Mouse (Mus musculus) CH12F3 (cell line): ENCODE data around the gene Atp5d.

Experiments
- in situ Hi-C: fragments of 300-500 bp; cut with MboI; formaldehyde crosslinking; loops from 2 replicates; pipeline ENCODE4 v1.14.3; 2020; ENCODE audit warnings: low sequenced_read_pairs

Atp5d gene

DNA sequence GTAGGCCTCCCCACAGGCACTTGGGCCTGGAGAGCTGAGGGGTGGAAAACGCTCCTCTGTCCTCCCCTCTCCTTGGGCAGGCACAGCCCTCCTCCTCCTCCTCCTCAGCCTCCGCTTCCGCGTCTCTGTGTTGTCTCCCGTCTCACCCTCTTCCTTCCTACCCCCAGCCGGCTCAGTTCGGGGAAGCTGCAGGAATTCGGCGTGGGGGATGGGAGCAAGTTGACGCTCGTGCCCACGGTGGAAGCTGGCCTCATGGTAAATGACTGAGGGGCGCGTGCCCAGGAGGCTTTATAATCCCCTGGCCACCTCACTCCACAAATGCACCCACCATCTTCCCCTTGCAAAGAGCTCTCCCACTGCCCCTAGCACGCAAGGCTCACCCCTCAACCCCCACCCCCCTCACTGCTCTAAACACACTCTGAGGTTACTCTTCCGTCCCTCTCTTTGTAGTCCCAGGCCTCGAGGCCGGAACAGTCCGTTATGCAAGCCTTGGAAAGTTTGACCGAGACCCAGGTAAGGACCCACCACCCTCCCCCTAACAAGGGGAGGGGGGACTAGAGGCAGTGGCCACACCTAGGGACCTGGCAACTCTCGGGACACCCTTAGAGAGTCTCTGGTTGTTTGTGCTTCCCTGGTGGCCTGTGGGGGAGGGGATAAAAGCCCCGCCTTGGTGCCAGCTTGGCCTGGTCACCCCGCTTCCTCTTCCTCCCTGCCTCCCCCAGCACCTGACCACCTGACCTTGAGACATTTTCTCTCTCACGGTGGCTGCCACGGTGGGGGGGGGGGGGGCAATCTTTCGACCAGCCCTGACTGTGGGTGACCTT is 13.0 kb downstream of the Atp5d start:
- in situ Hi-C loops, result no loop called here

DNA sequence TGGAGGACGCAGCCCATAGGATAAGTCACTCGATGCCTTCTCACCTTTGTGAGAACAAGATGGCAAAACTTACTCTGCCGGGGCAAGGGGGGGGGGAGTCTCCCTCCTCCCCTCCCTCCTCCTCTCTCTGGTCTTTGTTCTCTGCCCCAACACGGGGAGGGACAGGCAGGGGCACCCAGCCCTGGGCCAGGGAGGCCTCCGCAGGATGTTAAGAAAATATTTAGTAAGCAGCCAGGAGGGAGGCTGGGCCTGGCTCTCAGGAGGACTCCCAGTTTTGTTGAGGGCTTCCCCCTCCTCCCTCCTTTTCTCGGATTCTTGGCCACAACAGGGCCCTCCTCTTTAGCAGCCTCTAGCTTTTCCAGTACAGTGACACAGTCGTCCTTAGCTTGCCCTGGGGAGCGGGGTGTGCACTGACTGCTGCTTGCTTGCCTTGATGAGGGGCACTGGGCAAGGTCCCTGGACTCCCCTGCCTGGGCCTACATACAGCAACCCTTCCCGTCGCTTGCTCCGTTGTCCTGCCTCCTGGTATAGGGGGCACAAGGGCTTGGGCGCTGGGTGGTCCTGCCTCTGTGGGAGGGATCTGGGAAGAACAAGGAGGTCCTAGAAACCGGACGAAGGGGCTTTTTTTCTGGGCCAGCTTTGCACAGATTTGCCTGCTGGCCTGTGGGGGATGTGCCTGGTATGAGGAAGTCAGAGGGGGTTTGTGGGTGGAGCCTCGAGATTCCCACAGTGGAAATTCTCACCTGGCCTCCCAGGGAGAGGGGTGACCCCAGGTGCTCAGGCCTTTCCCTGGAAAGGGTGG is 13.8 kb downstream of the Atp5d start:
- in situ Hi-C loops, result no loop called here

DNA sequence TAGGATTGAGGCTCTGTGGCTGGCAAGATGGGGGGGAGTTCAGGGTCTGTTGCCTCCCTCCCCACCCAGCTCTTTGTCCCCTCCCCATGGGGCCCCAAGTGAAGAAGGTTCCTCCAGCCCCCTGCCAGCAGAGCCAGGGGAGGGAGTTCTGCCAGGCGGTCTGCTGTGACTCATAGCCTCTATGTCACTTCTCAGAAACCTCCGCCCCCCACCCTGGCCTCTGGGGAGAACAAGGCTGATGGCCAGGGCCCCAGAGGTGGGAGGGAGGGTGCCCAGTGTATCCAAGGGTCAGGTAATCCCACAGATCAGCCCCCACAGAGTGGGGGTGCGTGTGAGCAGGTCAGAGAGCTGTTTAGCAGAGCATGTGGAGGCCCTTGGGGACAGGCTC is 14.4 kb downstream of the Atp5d start:
- in situ Hi-C loops, result no loop called here

DNA sequence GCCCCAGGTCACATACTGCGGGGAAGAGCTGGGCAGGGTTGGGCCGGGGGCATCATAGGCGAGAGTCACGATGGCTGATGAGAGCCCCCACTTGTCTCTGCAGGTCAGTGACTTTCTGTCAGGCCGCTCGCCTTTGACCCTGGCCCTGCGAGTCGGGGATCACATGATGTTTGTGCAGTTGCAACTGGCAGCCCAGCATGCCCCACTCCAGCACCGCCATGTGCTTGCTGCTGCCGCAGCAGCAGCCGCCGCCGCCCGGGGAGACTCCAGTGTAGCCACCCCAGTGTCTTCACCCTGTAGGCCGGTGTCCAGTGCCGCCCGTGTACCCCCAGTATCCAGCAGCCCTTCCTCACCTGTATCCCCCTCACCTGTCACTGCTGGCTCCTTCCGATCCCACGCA is 15.3 kb downstream of the Atp5d start:
- in situ Hi-C loops, result no loop called here

DNA sequence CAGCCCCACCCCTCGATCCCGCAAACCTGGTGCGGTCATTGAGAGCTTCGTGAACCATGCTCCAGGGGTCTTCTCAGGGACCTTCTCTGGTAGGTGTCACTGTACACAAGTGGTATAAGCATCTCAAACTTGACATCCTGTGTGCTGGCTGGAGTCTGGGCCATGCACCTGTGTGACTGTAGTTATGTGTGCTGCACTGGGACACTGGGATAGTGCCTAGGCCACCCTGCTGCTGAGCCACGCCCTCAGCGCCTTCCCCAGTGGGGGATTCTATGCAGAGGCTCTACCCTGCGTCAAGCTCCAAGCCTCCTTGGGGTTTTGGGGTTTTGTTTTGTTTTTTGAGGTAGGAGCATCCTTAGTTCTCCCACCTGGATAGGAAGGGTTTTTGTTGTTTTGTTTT is 16.0 kb downstream of the Atp5d start:
- in situ Hi-C loops, result no loop called here

DNA sequence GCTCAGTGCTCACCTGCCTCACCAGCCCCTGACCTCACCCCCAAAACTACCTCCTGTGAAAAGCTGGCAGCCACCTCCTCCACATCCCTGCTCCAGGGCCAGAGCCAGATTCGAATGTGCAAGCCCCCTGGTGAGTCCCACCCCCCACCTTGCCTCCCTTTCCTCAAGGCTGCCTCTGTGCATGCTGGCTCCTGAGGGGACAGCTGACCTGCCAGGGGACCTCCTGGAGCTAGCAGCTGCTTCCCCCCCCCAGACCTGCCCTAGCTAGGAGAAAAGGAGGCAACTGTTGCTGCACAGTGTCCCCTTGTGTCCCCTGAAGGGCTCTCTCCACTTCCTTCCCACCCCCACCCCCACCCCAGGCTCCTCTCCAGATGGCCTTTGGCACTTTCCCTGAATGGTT is 16.8 kb downstream of the Atp5d start:
- in situ Hi-C loops, result no loop called here

DNA sequence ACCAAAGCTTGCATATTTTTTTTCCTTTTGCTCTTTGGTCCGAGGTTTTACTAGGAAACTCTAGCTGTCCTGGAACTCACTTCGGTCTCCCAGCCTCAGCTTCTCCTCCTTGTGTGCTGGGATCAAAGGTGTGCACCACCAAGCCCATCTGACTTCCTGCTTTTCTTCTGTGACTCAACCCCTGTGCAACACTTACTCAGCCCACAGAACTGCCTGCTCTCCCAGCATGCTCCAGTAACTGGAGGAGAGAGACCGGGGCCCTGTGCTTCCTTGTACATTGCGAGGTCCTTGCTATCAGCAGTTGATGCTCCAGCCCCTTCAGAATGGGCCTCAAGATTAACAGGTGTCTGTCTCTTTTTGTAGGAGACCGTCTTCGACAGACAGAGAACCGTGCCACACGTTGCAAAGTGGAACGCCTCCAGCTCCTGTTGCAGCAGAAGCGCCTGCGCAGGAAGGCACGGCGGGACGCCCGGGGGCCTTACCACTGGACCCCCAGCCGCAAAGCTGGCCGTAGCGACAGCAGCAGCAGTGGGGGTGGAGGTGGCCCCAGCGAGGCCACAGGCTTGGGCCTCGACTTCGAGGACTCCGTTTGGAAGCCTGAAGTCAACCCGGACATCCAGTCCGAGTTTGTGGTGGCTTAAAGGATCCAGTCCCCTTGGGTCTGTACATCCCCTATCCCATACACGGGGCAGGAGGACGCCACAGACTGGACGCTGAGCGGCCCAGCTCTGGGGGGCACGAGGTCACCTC is 17.7 kb downstream of the Atp5d start:
- in situ Hi-C loops, result no loop called here

DNA sequence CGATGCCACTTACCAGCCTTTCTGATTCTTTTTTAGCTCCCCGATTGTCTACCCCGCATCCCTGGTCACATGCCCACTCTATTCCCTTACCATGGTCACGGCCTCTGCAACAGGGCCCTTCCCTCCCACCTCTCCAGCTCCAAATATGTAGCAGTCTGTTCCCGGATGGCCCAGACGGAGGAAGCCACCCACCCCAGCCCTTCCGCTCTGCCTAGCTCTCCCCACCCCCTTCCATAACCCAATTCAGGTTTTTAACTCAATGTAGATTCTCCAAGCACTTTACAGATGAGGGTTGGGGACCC is 18.3 kb downstream of the Atp5d start:
- in situ Hi-C loops, result no loop called here

DNA sequence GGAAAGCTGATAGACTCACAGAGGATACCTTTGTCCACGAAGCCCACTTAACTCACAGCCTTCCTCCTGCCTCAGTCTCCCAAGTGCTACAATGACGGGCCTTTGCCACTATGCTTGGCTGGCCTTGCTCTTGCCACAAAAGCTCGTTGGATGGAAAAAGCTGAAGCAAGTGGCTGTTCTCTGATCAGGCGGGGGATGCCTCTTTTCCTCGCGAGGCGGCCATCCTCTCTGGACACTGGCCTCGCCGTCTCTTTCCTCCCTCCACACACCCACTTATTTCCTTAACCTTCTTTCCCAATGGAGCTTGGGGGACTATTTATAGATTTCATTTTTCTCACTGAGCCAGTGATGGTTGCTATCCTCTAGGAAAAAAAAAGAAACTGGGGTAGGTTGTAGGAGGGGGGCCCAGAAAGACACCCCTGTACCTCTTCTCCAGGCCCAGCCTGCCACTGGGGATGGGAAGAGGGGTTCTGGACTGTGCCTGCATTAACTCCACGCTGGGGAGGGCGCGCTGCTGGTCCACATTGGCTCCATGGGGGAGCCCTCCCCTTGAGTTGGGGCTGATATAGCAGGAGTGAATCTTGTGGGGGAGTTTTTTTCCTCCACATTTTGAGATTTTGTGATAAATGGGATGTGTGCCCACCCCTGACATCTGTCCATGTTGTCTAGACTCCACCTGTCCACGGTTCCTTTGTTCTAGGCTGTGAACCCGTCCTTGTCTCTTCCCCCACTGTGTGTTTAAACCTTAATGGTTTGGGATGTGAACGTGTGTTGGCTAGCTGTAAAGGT is 18.9 kb downstream of the Atp5d start:
- in situ Hi-C loops, result no loop called here

DNA sequence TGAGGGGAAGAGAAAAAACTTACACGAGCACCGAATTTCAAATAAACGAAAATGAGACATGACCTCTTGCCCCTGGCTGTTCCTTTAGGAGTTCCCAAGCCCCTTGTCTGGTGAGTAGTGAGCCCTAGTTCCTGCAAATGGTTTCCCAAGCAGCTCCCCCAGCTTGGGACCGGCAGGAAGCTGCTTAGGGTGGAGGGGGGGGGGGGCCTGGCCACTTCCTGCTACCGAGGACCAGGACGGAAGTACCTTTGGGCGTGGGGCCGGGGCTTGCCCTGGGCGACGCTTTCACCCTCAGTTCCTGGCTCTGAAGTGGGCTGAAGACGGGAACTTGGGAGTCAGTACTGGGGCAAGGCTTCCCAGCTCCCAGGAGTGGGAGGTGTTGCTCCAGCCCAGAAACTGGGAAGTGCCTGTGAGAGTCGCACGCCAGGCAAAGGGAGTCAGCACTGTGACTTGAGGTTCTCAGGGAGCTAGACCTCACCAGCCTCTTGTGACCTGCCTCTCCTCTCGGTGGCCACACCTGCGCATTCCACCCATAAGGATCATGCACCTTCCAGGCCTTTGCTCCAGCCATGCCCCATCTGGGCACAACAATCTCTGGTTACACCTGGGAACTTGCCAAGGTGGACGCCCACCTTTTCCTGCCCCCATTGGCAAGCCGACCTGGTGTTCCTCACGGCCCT is 20.0 kb downstream of the Atp5d start:
- in situ Hi-C loops, result no loop called here

DNA sequence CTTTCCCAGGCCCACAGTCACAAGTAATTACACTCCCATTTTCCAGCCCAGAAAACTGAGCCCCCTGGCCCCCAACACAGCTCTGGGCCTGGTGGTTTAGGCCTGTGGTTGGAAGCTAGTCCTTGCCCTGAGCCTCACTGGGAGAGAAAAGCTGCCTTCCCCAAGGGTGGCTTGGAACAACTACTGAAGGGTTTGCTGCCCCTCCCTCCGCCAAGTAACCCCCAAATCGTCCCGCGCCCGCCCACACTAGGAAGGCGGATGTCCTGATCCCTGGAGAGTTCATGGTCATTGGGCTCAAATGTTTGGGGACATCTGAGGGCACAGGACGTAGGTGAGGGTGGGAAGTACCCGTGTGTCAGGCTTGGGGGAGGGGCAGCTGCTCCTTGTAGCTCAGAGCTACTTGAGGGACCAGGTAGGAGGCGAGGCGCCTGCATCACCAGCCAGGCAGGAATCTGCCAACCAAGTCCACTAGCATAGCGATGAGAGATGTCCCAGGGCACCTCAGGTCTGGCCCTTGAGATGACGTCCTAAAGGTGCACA is 20.7 kb downstream of the Atp5d start:
- in situ Hi-C loops, result no loop called here

DNA sequence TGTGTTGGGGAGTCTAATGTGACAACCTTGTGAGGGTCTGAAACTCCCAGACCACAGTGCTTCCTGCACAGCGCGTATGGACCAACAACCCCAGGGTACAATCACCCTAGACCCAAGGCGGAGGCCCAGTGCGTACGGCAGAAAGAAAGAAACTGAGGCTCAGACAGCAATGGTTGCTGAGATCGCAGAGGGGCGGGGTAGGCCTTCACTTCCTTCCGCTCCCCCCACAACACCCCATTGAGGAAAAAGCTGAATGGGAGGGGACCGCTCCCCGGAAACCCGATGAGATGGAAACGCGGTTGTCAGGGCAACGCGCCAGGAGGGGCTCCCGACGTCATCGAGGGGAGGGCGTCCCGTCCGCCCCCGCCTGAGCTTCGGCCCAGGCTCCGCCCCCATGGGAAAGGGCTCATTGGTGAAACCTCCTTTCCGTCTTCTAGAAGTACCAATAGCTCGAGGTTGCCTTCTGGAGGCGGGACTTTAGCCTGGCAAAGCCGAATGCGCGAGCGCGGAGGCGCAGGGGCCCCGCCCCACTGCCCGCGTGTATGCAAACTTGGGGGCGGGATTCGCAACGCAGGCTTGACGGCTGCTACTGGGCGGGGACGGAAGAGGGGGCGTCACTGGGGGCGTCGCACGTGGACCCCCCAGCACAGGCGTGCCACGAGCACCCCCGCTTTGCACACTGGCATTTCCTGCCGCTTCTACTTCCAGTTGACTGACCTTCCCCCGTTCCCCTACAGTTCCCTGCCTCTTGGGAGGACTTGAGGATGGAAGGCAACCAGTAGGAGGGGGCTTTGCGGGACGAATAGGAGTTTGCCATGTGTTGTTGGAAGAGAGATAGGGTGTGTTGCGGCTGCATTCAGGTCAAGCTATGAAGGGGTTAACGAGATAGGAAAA is 21.4 kb downstream of the Atp5d start:
- in situ Hi-C loops, result no loop called here

DNA sequence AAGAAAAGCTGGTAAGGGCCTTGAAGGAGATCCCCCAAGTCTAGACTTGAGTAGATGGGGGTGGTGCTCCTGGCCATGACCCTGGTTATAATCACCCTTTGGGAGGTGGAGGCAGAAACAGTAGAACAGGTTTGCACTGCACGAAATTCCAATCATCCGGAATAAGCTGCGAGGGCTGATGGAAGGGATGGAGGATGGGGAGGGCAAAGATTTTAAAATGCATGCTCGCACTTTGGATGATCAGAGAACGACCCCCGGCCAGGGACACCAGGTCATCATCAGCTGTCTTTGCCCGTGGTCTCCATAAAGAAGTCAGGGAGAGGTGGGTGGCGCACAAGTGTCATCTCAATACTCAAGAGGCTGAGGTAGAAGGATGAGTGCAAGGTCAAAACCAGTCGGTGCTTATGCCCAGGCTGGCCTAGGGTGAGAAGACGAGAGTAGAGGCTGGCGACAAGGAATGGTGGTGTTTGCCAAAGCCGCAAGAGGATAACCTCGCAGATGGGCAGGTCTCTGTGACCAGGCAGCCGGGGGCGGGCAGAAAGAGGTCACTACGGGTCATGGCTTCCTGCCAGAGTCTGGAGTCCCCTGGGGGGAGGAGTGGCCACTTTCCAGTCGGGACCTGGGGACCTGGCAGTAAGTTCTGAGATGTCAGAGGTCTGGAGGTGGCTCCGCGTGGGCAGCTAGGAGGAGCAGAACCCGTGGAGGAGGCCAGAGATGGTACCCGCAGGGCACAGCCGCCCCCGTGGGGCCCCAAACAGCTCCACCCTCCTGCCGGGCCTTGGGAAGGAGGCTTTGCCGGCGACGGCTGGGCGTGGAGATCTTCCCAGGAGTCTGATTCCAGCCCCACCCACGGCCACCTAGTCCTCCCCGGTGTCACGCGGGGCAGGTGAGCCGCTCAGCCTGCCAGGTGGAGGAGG is 22.3 kb downstream of the Atp5d start:
- in situ Hi-C loops, result no loop called here

DNA sequence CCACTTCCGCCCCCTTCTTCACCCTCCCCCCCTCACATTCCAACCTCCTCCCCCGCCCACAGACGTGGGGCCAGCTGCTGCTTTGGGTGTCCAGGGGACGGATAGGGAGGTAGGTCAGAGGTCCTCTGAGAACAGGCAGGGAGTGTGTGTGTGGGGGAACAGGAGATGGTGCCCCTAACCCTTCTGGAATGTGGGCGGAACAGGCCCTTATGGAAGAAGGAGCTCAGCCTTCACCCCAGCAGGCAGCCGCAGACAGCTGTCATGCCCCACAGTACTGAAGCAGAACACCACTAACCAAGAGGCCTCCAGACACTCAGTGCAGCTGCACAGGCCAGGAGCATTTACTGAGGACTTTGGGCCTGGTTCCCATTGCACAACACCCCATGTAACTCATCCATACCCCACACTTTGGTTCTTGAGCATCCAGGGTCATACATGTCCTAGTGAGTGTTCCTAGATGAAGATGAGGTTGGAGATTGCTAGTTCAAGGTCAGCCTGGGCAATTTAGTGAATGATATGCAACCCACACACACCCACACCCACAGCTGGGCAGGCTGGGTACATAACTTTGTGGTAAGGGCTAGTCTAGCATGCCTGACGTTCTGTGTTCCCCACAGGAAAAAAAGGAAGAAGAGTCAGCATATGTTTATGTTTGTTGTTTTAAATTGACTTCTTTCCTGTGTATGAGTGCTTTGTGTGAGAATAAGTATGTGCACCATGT is 23.2 kb downstream of the Atp5d start:
- in situ Hi-C loops, result no loop called here

DNA sequence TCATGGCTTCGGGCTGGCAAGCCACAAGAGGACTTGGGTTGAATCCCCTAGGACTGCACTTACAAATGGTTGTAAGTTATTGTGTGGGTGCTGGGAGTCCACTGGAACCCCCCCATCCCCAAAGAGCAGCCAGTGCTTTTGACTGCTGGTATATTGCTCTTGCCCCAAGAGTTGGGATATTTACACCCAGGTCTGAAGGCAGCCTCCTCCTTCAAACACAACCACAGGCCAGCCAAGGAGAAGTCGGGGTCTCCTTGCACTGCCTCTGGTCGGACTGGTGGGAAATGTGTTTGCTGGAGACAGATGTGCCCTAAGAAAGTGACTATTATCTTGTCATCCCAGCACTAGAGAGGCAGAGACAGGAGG is 23.8 kb downstream of the Atp5d start:
- in situ Hi-C loops, result no loop called here

DNA sequence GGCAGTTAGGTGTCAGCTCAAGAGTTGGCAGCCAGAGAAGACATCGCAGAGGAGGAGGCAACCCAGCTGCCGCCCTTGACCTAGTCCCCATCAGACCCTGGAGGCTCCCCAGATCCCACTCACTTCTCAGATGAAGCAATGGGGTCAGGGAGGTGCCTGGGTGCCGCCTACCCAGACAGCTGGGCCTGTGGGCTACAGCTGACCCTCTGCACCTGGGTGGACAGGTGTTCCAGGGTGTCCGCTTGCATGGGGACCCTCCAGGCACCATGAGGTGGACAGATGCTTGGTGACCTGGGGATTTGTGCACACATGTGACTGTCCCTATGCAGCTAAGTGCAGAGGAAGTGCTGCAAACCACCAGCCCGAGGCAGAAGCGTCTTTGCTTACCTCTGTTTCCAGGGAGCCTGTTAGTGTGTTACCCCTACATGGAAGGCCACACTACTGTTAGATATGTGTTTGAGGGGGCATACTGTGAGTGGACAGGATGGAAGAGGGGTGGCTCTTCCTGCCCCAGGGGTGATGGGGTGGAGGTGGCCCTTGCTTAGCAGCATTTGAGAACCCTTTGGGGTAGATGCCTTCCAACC is 24.4 kb downstream of the Atp5d start:
- in situ Hi-C loops, result no loop called here

DNA sequence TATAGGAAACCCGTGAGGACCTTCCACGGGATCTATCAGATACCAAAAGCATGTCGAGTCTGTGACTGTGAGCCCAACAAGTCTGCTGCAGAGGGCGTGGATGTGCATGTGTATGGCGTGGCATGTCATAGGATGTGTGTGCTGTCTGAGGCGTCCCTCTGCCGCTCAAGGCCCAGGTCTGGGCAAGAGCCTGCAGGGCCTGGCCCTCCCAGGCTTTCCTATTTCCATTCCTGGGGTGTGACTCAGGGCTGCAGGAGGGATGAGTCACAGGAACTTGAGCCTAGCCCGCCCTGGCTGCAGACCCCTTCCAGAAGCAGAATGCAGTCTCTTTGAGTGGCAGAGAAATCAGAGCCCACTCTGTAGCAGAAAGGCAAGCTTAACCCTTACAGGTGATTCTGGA is 25.3 kb downstream of the Atp5d start:
- in situ Hi-C loops, result no loop called here
